Mouse (Mus musculus): ENCODE measurements around the gene Rcc1l. TPM values are rescaled to one million over a fixed set of nuclear protein-coding genes. Genes with fewer than 3 reads are reported as not detected.
A peak's percentile ranks its signal among the peaks of the same experiment; 100 is the strongest.

The Rcc1l gene
- polyA plus RNA-seq, 1 experiment = 16.9 TPM

GRCm38 (mm10) chr5:134166642-134167041, 9.9 kb downstream of the Rcc1l start:
- H3K36me3 ChIP-seq (ENCODE audit: control insufficient read depth, insufficient read depth) = peaks cover 18% of the 10 kb centered on the region
- no peak overlapping the region for H3K4me3 ChIP-seq
- TF ChIP-seq POLR2A (IDR thresholded peaks at IDR 0.05; ENCODE audit: insufficient read length, low read depth) (no peak), CEBPB (IDR thresholded peaks at IDR 0.05; ENCODE audit: insufficient read depth, poor library complexity, severe bottlenecking) (no peak)
- no peak overlapping the region for H3ac ChIP-seq (ENCODE audit: control insufficient read depth, insufficient read length)
- H3K27me3 ChIP-seq (ENCODE audit: control insufficient read depth, insufficient read depth, insufficient read length) = no peaks in the 10 kb centered on the region
- no peaks in the 10 kb centered on the region for H3K79me2 ChIP-seq (ENCODE audit: control insufficient read depth, insufficient read depth)
- no peak overlapping the region for H3K4me2 ChIP-seq (ENCODE audit: low read depth)

- Histone ChIP-seq H3K27me3 (ENCODE audit: control insufficient read depth, insufficient read depth, insufficient read length) (no peaks in the 10 kb centered on the region), H3K4me3 (no peak overlapping the region), H3K4me2 (ENCODE audit: low read depth) (no peak overlapping the region), H3K36me3 (ENCODE audit: control insufficient read depth, insufficient read depth) (peaks cover 21% of the 10 kb centered on the region), H3K79me2 (ENCODE audit: control insufficient read depth, insufficient read depth) (no peaks in the 10 kb centered on the region), H3ac (ENCODE audit: control insufficient read depth, insufficient read length) (no peak overlapping the region)
- no peak for TF ChIP-seq USF1 (IDR thresholded peaks at IDR 0.05; ENCODE audit: low read depth)
- no peak for TF ChIP-seq TCF12 (IDR thresholded peaks at IDR 0.05; ENCODE audit: insufficient read depth, poor library complexity, severe bottlenecking)
- no peak for TF ChIP-seq SRF (IDR thresholded peaks at IDR 0.05; ENCODE audit: control insufficient read depth, insufficient read length, low read depth)
- TF ChIP-seq POLR2A (IDR thresholded peaks at IDR 0.05; ENCODE audit: insufficient read length, low read depth) = no peak
- TF ChIP-seq MYOG (IDR thresholded peaks at IDR 0.05; ENCODE audit: control insufficient read depth in 1 of 3, insufficient read depth in 1 of 3, insufficient read length in 2 of 3, low read depth in 2 of 3) = no peak
- no peak for TF ChIP-seq REST (IDR thresholded peaks at IDR 0.05; ENCODE audit: insufficient read depth, insufficient read length)
- TF ChIP-seq E2F4 (IDR thresholded peaks at IDR 0.05; ENCODE audit: insufficient read depth) = no peak
- no peak for TF ChIP-seq CEBPB (IDR thresholded peaks at IDR 0.05; ENCODE audit: insufficient read depth, poor library complexity, severe bottlenecking)
- TF ChIP-seq MAX (IDR thresholded peaks at IDR 0.05; ENCODE audit: low read depth) = no peak
- no peak for TF ChIP-seq POLR2AphosphoS2 (IDR thresholded peaks at IDR 0.05; ENCODE audit: insufficient read length, low read depth)
- TF ChIP-seq TCF3 (IDR thresholded peaks at IDR 0.05; ENCODE audit: insufficient read length, low read depth) = no peak
- no peak for TF ChIP-seq MYOD1 (IDR thresholded peaks at IDR 0.05; ENCODE audit: control insufficient read depth in 1 of 3, insufficient read length in 2 of 3, low read depth in 2 of 3)
Observed at GRCm38 (mm10) chr5:134164688-134165087, 11.9 kb downstream of the Rcc1l start.

DNA sequence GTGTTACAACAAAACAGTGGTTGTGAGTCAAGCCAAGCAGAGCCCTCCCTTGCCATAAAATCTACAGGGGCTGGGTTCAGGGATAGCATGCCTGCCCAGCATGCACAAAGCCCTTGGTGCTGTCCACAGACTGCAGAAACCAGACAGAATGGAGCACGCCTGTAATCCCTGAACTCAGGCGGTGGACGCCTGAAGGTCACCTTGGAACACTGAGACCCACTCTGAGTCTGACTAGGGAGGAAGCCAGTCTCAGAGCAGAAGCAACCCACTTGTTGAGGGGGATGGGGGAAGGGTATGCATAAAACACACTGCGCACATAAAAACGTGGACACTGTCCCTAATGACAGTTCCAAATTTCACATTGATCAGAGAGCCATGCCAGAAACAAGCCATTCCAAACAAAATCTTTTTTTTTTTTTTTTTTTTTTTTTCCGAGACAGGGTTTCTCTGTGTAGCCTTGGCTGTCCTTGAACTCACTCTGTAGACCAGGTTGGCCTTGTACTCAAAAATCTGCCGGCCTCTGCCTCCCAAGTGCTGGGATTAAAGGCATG, 20.6 kb downstream of the Rcc1l start:
- no peak for TF ChIP-seq REST (IDR thresholded peaks at IDR 0.05; ENCODE audit: insufficient read depth, insufficient read length)
- TF ChIP-seq MYOD1 (IDR thresholded peaks at IDR 0.05; ENCODE audit: control insufficient read depth in 1 of 3, insufficient read length in 2 of 3, low read depth in 2 of 3) = no peak
- TF ChIP-seq TCF12 (IDR thresholded peaks at IDR 0.05; ENCODE audit: insufficient read depth, poor library complexity, severe bottlenecking) = no peak
- no peak for TF ChIP-seq SRF (IDR thresholded peaks at IDR 0.05; ENCODE audit: control insufficient read depth, insufficient read length, low read depth)
- no peak for TF ChIP-seq TCF3 (IDR thresholded peaks at IDR 0.05; ENCODE audit: insufficient read length, low read depth)
- no peak for TF ChIP-seq USF1 (IDR thresholded peaks at IDR 0.05; ENCODE audit: low read depth)
- no peak for TF ChIP-seq POLR2A (IDR thresholded peaks at IDR 0.05; ENCODE audit: insufficient read length, low read depth)
- TF ChIP-seq MYOG (IDR thresholded peaks at IDR 0.05; ENCODE audit: control insufficient read depth in 1 of 3, insufficient read depth in 1 of 3, insufficient read length in 2 of 3, low read depth in 2 of 3) = no peak
- TF ChIP-seq POLR2AphosphoS2 (IDR thresholded peaks at IDR 0.05; ENCODE audit: insufficient read length, low read depth) = no peak
- Histone ChIP-seq H3K79me2 (ENCODE audit: control insufficient read depth, insufficient read depth) (no peaks in the 10 kb centered on the region), H3K4me2 (ENCODE audit: low read depth) (no peak overlapping the region), H3K27me3 (ENCODE audit: control insufficient read depth, insufficient read depth, insufficient read length) (no peaks in the 10 kb centered on the region), H3ac (ENCODE audit: control insufficient read depth, insufficient read length) (no peak overlapping the region), H3K4me3 (no peak overlapping the region), H3K36me3 (ENCODE audit: control insufficient read depth, insufficient read depth) (peaks cover 14% of the 10 kb centered on the region)

- no peak overlapping the region for H3K4me3 ChIP-seq
- TF ChIP-seq MYOG (IDR thresholded peaks at IDR 0.05; ENCODE audit: control insufficient read depth in 1 of 3, insufficient read depth in 1 of 3, insufficient read length in 2 of 3, low read depth in 2 of 3) = peak in 2 of 3 experiments; percentile 3
- TF ChIP-seq MYOD1 (IDR thresholded peaks at IDR 0.05; ENCODE audit: control insufficient read depth in 1 of 3, insufficient read length in 2 of 3, low read depth in 2 of 3) = peak in 2 of 3 experiments; percentile 57 to 60
- no peak for TF ChIP-seq REST (IDR thresholded peaks at IDR 0.05; ENCODE audit: insufficient read depth, insufficient read length)
- TF ChIP-seq USF1 (IDR thresholded peaks at IDR 0.05; ENCODE audit: low read depth) = no peak
Observed at GRCm38 (mm10) chr5:134151895-134152294, 24.7 kb downstream of the Rcc1l start.

GRCm38 (mm10) chr5:134148153-134148552, 28.4 kb downstream of the Rcc1l start:
- Histone ChIP-seq H3K4me3 (no peak overlapping the region), H3ac (ENCODE audit: control insufficient read depth, insufficient read length) (no peak overlapping the region), H3K79me2 (ENCODE audit: control insufficient read depth, insufficient read depth) (no peaks in the 10 kb centered on the region), H3K36me3 (ENCODE audit: control insufficient read depth, insufficient read depth) (no peaks in the 10 kb centered on the region), H3K27me3 (ENCODE audit: control insufficient read depth, insufficient read depth, insufficient read length) (no peaks in the 10 kb centered on the region), H3K4me2 (ENCODE audit: low read depth) (no peak overlapping the region)
- TF ChIP-seq MYOG (IDR thresholded peaks at IDR 0.05; ENCODE audit: control insufficient read depth in 1 of 3, insufficient read depth in 1 of 3, insufficient read length in 2 of 3, low read depth in 2 of 3) (peak in 1 of 3 experiments; percentile 49), REST (IDR thresholded peaks at IDR 0.05; ENCODE audit: insufficient read depth, insufficient read length) (no peak), MYOD1 (IDR thresholded peaks at IDR 0.05; ENCODE audit: control insufficient read depth in 1 of 3, insufficient read length in 2 of 3, low read depth in 2 of 3) (peak in 1 of 3 experiments; percentile 25)

More at GRCm38 (mm10) chr5:134151895-134152294, 24.7 kb downstream of the Rcc1l start:
- no peaks in the 10 kb centered on the region for H3K27me3 ChIP-seq (ENCODE audit: control insufficient read depth, insufficient read depth, insufficient read length)
- no peaks in the 10 kb centered on the region for H3K79me2 ChIP-seq (ENCODE audit: control insufficient read depth, insufficient read depth)
- H3ac ChIP-seq (ENCODE audit: control insufficient read depth, insufficient read length) = no peak overlapping the region
- no peaks in the 10 kb centered on the region for H3K36me3 ChIP-seq (ENCODE audit: control insufficient read depth, insufficient read depth)
- H3K4me2 ChIP-seq (ENCODE audit: low read depth) = no peak overlapping the region
